Mouse (Mus musculus) G1E (cell line): ENCODE measurements at regions not wholly inside any gene's neighbourhood (a gene's known extent, or its start where the extent isn't known, plus 50 kb on each side); places are given as distances from the start of the nearest gene placed in this dataset.

Source experiments
- CTCF ChIP-seq: IDR thresholded peaks from 2 replicates; pipeline ENCODE4 v1.5.1; 2012; ENCODE audit warnings: low read depth, low read length, inconsistent platforms, mixed read lengths
- GATA1 ChIP-seq: IDR thresholded peaks from 2 replicates; pipeline ENCODE4 v1.6.1; 2012; ENCODE audit warnings: borderline replicate concordance, low read length, inconsistent platforms, mixed read lengths
- GATA2 ChIP-seq: IDR thresholded peaks from 2 replicates; pipeline ENCODE4 v1.6.1; 2012; ENCODE audit warnings: low read depth, low read length, inconsistent platforms, borderline replicate concordance
- POLR2AphosphoS5 ChIP-seq: IDR thresholded peaks from 2 replicates; pipeline ENCODE4 v1.6.1; 2012; ENCODE audit warnings: low read depth, low read length, inconsistent platforms; ENCODE audit not compliant: insufficient replicate concordance
- TAL1 ChIP-seq: conservative IDR thresholded peaks from 2 replicates; pipeline ENCODE4 v1.6.1; 2012; ENCODE audit warnings: low read depth, low read length, inconsistent platforms, mixed read lengths

DNA sequence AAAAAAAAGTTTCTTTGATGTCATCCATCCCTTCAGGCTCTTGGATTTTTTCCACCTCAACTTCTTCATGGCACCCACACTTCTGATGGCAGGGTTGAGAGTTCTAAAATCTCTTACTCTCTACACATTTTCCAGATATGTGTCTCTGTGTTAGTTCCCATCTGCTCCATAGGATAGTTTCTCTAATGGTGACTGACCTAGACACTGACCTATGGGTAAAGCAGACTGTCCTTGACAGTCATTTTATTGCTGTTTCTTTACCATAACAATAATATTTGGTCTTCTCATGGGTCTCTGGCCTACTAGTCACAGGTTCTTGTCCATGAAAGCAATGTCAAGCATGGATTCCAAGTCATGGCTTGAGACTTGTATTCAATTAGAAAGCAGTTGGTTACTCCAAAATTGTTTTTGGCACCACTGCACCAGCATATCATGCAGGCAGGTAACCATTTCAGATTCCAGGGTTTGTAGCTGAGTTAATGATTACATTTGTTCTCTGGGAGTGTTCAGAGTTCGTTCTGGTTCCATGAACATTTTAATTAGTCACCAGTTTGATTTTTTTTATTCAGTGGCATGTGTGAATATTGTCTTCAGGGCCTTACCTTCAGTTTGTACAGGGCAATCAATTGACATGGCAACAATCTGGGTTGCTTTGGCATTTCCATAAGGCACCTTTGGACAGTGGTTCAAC lies 71.9 kb upstream of the Slc7a12 start:
- no peak for TF ChIP-seq GATA1
- no peak for TF ChIP-seq CTCF
- no peak for TF ChIP-seq TAL1
- TF ChIP-seq POLR2AphosphoS5, result no peak
- TF ChIP-seq GATA2, result no peak
